Mouse (Mus musculus): ENCODE data around the gene Nol3. TPM values are rescaled to one million over a fixed set of nuclear protein-coding genes. Genes with fewer than 3 reads are reported as not detected.

Nol3 gene
- polyA plus RNA-seq, 1 experiment from 2014 or later = 2.7 TPM

- Histone ChIP-seq H3K27ac (replicated peaks) (peak overlapping the region; percentile 83), H3K4me2 (peak overlapping the region; percentile 100), H3K36me3 (peaks cover 42% of the 10 kb centered on the region), H3K4me1 (peaks cover 39% of the 10 kb centered on the region), H3K4me3 (peak overlapping the region; percentile 75), H3K9me3 (no peaks in the 10 kb centered on the region), H3K9ac (peak overlapping the region; percentile 89), H3K27me3 (replicated peaks) (peaks cover 36% of the 10 kb centered on the region)
- 1% methylated on average over 70 of the region's 74 CpGs for WGBS
- peak; percentile 68 for ATAC-seq (ENCODE audit: extremely low read depth, insufficient number of reproducible peaks, low FRiP score, low TSS enrichment)
These were observed 21.6 kb upstream of the Nol3 start for GRCm38 (mm10) chr8:105254152-105254965.

- H3K36me3 ChIP-seq = peaks cover 36% of the 10 kb centered on the region
- peaks cover 45% of the 10 kb centered on the region for H3K4me1 ChIP-seq
- 2% methylated on average over 14 of the region's 14 CpGs for WGBS
- H3K27me3 ChIP-seq (replicated peaks) = peaks cover 42% of the 10 kb centered on the region
- H3K27ac ChIP-seq (replicated peaks) = peak within 1 kb of the TSS; percentile 83
- H3K9me3 ChIP-seq = no peaks in the 10 kb centered on the region
- peak within 1 kb of the TSS; percentile 100 for H3K4me2 ChIP-seq
- H3K4me3 ChIP-seq = peak within 1 kb of the TSS; percentile 75
- H3K9ac ChIP-seq = peak within 1 kb of the TSS; percentile 89
- peak; percentile 35; the same call in 1 of the 2 replicates for ATAC-seq (ENCODE audit: extremely low read depth, insufficient number of reproducible peaks, low FRiP score, low TSS enrichment)
These were observed 21.0 kb upstream of the Nol3 start, which contains the start of gene B3gnt9 for GRCm38 (mm10) chr8:105254966-105255350. Gene B3gnt9, minus strand, starts transcription at chr8:105255153.

- ATAC-seq (ENCODE audit: extremely low read depth, insufficient number of reproducible peaks, low FRiP score, low TSS enrichment) = no peak
- 65% methylated on average over 7 of the region's 7 CpGs for WGBS
- H3K4me1 ChIP-seq = peaks cover 48% of the 10 kb centered on the region
These were observed 18.4 kb upstream of the Nol3 start for GRCm38 (mm10) chr8:105257318-105258114.

GRCm38 (mm10) chr8:105258911-105259720 is 16.8 kb upstream of the Nol3 start:
- ATAC-seq (ENCODE audit: extremely low read depth, insufficient number of reproducible peaks, low FRiP score, low TSS enrichment) = no peak

More at GRCm38 (mm10) chr8:105257318-105258114, 18.4 kb upstream of the Nol3 start:
- Histone ChIP-seq H3K27me3 (replicated peaks) (peaks cover 64% of the 10 kb centered on the region), H3K9ac (no peak overlapping the region), H3K9me3 (no peaks in the 10 kb centered on the region), H3K36me3 (peaks cover 13% of the 10 kb centered on the region), H3K4me3 (no peak overlapping the region), H3K4me2 (no peak overlapping the region), H3K27ac (replicated peaks) (no peak overlapping the region)

GRCm38 (mm10) chr8:105259721-105260320 is 16.1 kb upstream of the Nol3 start:
- Histone ChIP-seq H3K4me1 (peaks cover 37% of the 10 kb centered on the region), H3K4me2 (peak overlapping the region; percentile 86), H3K9ac (peak overlapping the region; percentile 55), H3K4me3 (peak overlapping the region; percentile 55), H3K36me3 (no peaks in the 10 kb centered on the region), H3K27me3 (replicated peaks) (peaks cover 79% of the 10 kb centered on the region), H3K27ac (replicated peaks) (no peak overlapping the region), H3K9me3 (no peaks in the 10 kb centered on the region)
- 3% methylated on average over 30 of the region's 30 CpGs for WGBS
- ATAC-seq (ENCODE audit: extremely low read depth, insufficient number of reproducible peaks, low FRiP score, low TSS enrichment) = no peak

More at GRCm38 (mm10) chr8:105258911-105259720, 16.8 kb upstream of the Nol3 start:
- Histone ChIP-seq H3K4me2 (peak overlapping the region; percentile 86), H3K27me3 (replicated peaks) (peaks cover 78% of the 10 kb centered on the region), H3K36me3 (no peaks in the 10 kb centered on the region), H3K9me3 (no peaks in the 10 kb centered on the region), H3K27ac (replicated peaks) (no peak overlapping the region), H3K4me3 (peak overlapping the region; percentile 55), H3K9ac (peak overlapping the region; percentile 55), H3K4me1 (peaks cover 39% of the 10 kb centered on the region)
- 6% methylated on average over 55 of the region's 55 CpGs for WGBS

GRCm38 (mm10) chr8:105260371-105261099 is 15.4 kb upstream of the Nol3 start:
- Histone ChIP-seq H3K4me2 (0 out of 2 replicates have a peak overlapping the region, but pooled peaks have one; percentile 86), H3K4me1 (peaks cover 35% of the 10 kb centered on the region), H3K27me3 (replicated peaks) (peaks cover 83% of the 10 kb centered on the region), H3K36me3 (no peaks in the 10 kb centered on the region), H3K9me3 (no peaks in the 10 kb centered on the region), H3K27ac (replicated peaks) (no peak overlapping the region), H3K9ac (no peak overlapping the region; the same call in 1 of the 2 replicates), H3K4me3 (no peak overlapping the region)
- ATAC-seq (ENCODE audit: extremely low read depth, insufficient number of reproducible peaks, low FRiP score, low TSS enrichment) = no peak
- WGBS = 64% methylated on average over 7 of the region's 7 CpGs

- Histone ChIP-seq H3K4me3 (no peak overlapping the region), H3K4me1 (peaks cover 33% of the 10 kb centered on the region), H3K9me3 (0 out of 2 replicates have a peak, but pooled peaks cover 5% of the 10 kb centered on the region), H3K27me3 (replicated peaks) (peaks cover 82% of the 10 kb centered on the region), H3K36me3 (no peaks in the 10 kb centered on the region), H3K9ac (no peak overlapping the region), H3K4me2 (no peak overlapping the region), H3K27ac (replicated peaks) (no peak overlapping the region)
- WGBS = 78% methylated on average over 12 of the region's 12 CpGs
- ATAC-seq (ENCODE audit: extremely low read depth, insufficient number of reproducible peaks, low FRiP score, low TSS enrichment) = no peak
These were observed 14.5 kb upstream of the Nol3 start for GRCm38 (mm10) chr8:105261326-105261980.

GRCm38 (mm10) chr8:105263244-105263912 is 12.6 kb upstream of the Nol3 start:
- peaks cover 39% of the 10 kb centered on the region for H3K4me1 ChIP-seq
- H3K36me3 ChIP-seq = no peaks in the 10 kb centered on the region
- ATAC-seq (ENCODE audit: extremely low read depth, insufficient number of reproducible peaks, low FRiP score, low TSS enrichment) = no peak
- peak overlapping the region; percentile 88; the same call in 1 of the 2 replicates for H3K9ac ChIP-seq
- 0 out of 2 replicates have a peak, but pooled peaks cover 6% of the 10 kb centered on the region for H3K9me3 ChIP-seq
- no peak overlapping the region for H3K27ac ChIP-seq (replicated peaks)
- H3K4me2 ChIP-seq = peak overlapping the region; percentile 96
- peak overlapping the region; percentile 84 for H3K4me3 ChIP-seq
- peaks cover 85% of the 10 kb centered on the region for H3K27me3 ChIP-seq (replicated peaks)
- WGBS = 40% methylated on average over 16 of the region's 16 CpGs

Measured in heart, embryonic 13.5 days (tissue).